Mouse (Mus musculus) embryonic stem cell, embryonic (primary cell): ENCODE data around the gene Zfp433.
"Not testable (repeated sequence)": the region's sequence is repeated elsewhere in the genome, so short reads cannot be mapped to it uniquely, and the experiment has no call there.

Experiments
- CTCF ChIA-PET, 4 experiments: fragments of 300-600 bp in 2 of 4; fragments of 350-600 bp in 2 of 4; sonication (Branson Sonifier 250); formaldehyde crosslinking; loops; one replicate each; lab custom pipeline; 2022; ENCODE audit warnings: inconsistent platforms in 2 of 4; lab: Charles Lee
- POLR2A ChIA-PET, 4 experiments: fragments of 300-600 bp in 2 of 4; fragments of 350-600 bp in 2 of 4; sonication (Branson Sonifier 250); formaldehyde crosslinking; loops; one replicate each; lab custom pipeline; 2022; ENCODE audit warnings: antibody characterized with exemption in 4 of 4, inconsistent platforms in 1 of 4; lab: Charles Lee

Zfp433 gene

GRCm38 (mm10) chr10:81704531-81705301 lies at the start of gene Zfp433:
Gene Zfp433, plus strand, starts transcription at chr10:81704825.
- POLR2A ChIA-PET, CTCF ChIA-PET: not testable (repeated sequence)

GRCm38 (mm10) chr10:81655178-81655577 lies 49.4 kb upstream of the Zfp433 start:
- POLR2A ChIA-PET: no interaction called here

GRCm38 (mm10) chr10:81656174-81656573 lies 48.5 kb upstream of the Zfp433 start:
- ChIA-PET POLR2A (no interaction called here), CTCF (no interaction called here)

More at GRCm38 (mm10) chr10:81655178-81655577, 49.4 kb upstream of the Zfp433 start:
- CTCF ChIA-PET: no interaction called here

- POLR2A ChIA-PET, CTCF ChIA-PET: not testable (repeated sequence)
Measured at GRCm38 (mm10) chr10:81687114-81687513, 17.5 kb upstream of the Zfp433 start.

GRCm38 (mm10) chr10:81770506-81771403 lies 66.1 kb downstream of the Zfp433 start, which contains the start of gene Gm3055:
Gene Gm3055, minus strand, starts transcription at chr10:81771161.
- POLR2A ChIA-PET, CTCF ChIA-PET: not testable (repeated sequence)

- CTCF ChIA-PET, POLR2A ChIA-PET: not testable (repeated sequence)
Measured at GRCm38 (mm10) chr10:81771404-81771777, 66.8 kb downstream of the Zfp433 start.
